Mouse (Mus musculus) yolk sac, embryonic 10.5 days (tissue): Measurements from ENCODE around the gene Sumf1.

ENCODE experiments used
- DNase-seq: peaks from one replicate; pipeline ENCODE4 v3.0.0-alpha.2; 2017; ENCODE audit warnings: low spot score

Sumf1 gene

GRCm38 (mm10) chr6:108206914-108207566 is 21.7 kb upstream of the Sumf1 start:
- no peak for DNase-seq

- DNase-seq, result no peak
Observed at GRCm38 (mm10) chr6:108206145-108206544, 20.8 kb upstream of the Sumf1 start.

GRCm38 (mm10) chr6:108204322-108204721 is 18.9 kb upstream of the Sumf1 start:
- no peak for DNase-seq

GRCm38 (mm10) chr6:108198286-108198685 is 12.9 kb upstream of the Sumf1 start:
- no peak for DNase-seq

GRCm38 (mm10) chr6:108197117-108197516 is 11.7 kb upstream of the Sumf1 start:
- no peak for DNase-seq

GRCm38 (mm10) chr6:108196665-108197064 is 11.3 kb upstream of the Sumf1 start:
- no peak for DNase-seq

- no peak for DNase-seq
Observed at GRCm38 (mm10) chr6:108192632-108193031, 7.2 kb upstream of the Sumf1 start.

GRCm38 (mm10) chr6:108190690-108191089 is 5.3 kb upstream of the Sumf1 start:
- no peak for DNase-seq

GRCm38 (mm10) chr6:108185685-108186009 is 265 bp upstream of the Sumf1 start:
- DNase-seq, result no peak

GRCm38 (mm10) chr6:108179087-108179486 is 6.3 kb downstream of the Sumf1 start:
- DNase-seq, result no peak

GRCm38 (mm10) chr6:108174181-108174580 is 11.2 kb downstream of the Sumf1 start:
- no peak for DNase-seq

GRCm38 (mm10) chr6:108172219-108172618 is 13.2 kb downstream of the Sumf1 start:
- DNase-seq, result no peak

- no peak for DNase-seq
Observed at GRCm38 (mm10) chr6:108169466-108169865, 15.9 kb downstream of the Sumf1 start.

GRCm38 (mm10) chr6:108168723-108169122 is 16.7 kb downstream of the Sumf1 start:
- no peak for DNase-seq

GRCm38 (mm10) chr6:108167946-108168680 is 17.3 kb downstream of the Sumf1 start:
- no peak for DNase-seq

GRCm38 (mm10) chr6:108165598-108165997 is 19.8 kb downstream of the Sumf1 start:
- DNase-seq, result no peak

- DNase-seq, result no peak
Observed at GRCm38 (mm10) chr6:108164935-108165334, 20.4 kb downstream of the Sumf1 start.

GRCm38 (mm10) chr6:108160608-108161007 is 24.8 kb downstream of the Sumf1 start:
- DNase-seq, result no peak

GRCm38 (mm10) chr6:108156881-108157280 is 28.5 kb downstream of the Sumf1 start:
- DNase-seq, result no peak

- no peak for DNase-seq
Observed at GRCm38 (mm10) chr6:108154243-108154642, 31.1 kb downstream of the Sumf1 start.

- no peak for DNase-seq
Observed at GRCm38 (mm10) chr6:108152661-108153269, 32.6 kb downstream of the Sumf1 start.

- DNase-seq, result no peak
Observed at GRCm38 (mm10) chr6:108152081-108152480, 33.3 kb downstream of the Sumf1 start.

GRCm38 (mm10) chr6:108149235-108149634 is 36.1 kb downstream of the Sumf1 start:
- no peak for DNase-seq
